Mouse (Mus musculus) CH12.LX (cell line): ENCODE data around the gene Actn4. TPM values are rescaled to one million over a fixed set of nuclear protein-coding genes. Genes with fewer than 3 reads are reported as not detected.

Experiments used
- DNase-seq: peaks from one replicate; pipeline ENCODE4 v3.0.0-alpha.2; 2013; ENCODE audit errors: extremely low read depth
- H3K27ac ChIP-seq: 2 replicates; pipeline ENCODE4 v1.5.1; 2012; ENCODE audit warnings: low read depth, mild to moderate bottlenecking, control low read depth, moderate library complexity; ENCODE audit not compliant: insufficient read depth
- H3K27me3 ChIP-seq: replicated peaks from 2 replicates; pipeline ENCODE3; 2012; ENCODE audit warnings: inconsistent platforms
- H3K36me3 ChIP-seq, 2 experiments: replicated peaks in 1 of 2; 2 replicates each; pipeline versions ENCODE3 to v1.6.1; 2012; ENCODE audit warnings: inconsistent platforms in 1 of 2, low read length in 1 of 2, mild to moderate bottlenecking in 1 of 2, mixed read lengths in 1 of 2, moderate library complexity in 1 of 2; ENCODE audit not compliant: control insufficient read depth in 1 of 2, insufficient read depth in 1 of 2
- H3K4me1 ChIP-seq, 2 experiments: 2 replicates each; pipeline ENCODE4 v1.6.1; 2012; ENCODE audit warnings: inconsistent platforms in 1 of 2, moderate library complexity in 1 of 2; ENCODE audit not compliant: insufficient read depth in 2 of 2, control insufficient read depth in 1 of 2
- H3K4me2 ChIP-seq: 2 replicates; pipeline ENCODE4 v1.6.1; 2012; ENCODE audit warnings: low read depth, mild to moderate bottlenecking, control low read depth; ENCODE audit not compliant: poor library complexity, insufficient read depth, severe bottlenecking
- H3K4me3 ChIP-seq, 3 experiments: fragments of 150-350 bp in 1 of 3; sonication (generic) in 1 of 3; replicated peaks in 1 of 3; 2 replicates each; pipeline versions ENCODE3 to v1.5.1; 2011 to 2012; ENCODE audit warnings: low read depth in 2 of 3, low read length in 2 of 3, mild to moderate bottlenecking in 2 of 3, moderate library complexity in 2 of 3, control low read depth in 1 of 3, improper control_type of control experiment in 1 of 3, inconsistent platforms in 1 of 3, mixed read lengths in 1 of 3; ENCODE audit not compliant: poor library complexity in 1 of 3
- H3K79me2 ChIP-seq: replicated peaks from 2 replicates; pipeline ENCODE4 v1.6.1; 2012; ENCODE audit warnings: mild to moderate bottlenecking, moderate library complexity; ENCODE audit not compliant: control insufficient read depth, poor library complexity, insufficient read depth, severe bottlenecking; ENCODE audit errors: extremely low read depth
- H3K9ac ChIP-seq: 2 replicates; pipeline ENCODE4 v1.6.1; 2012; ENCODE audit warnings: low read depth, mild to moderate bottlenecking, control low read depth, moderate library complexity; ENCODE audit not compliant: insufficient read depth
- H3K9me3 ChIP-seq: replicated peaks from 2 replicates; pipeline ENCODE3; 2012; ENCODE audit warnings: low read length, inconsistent platforms, mixed read lengths
- BHLHE40 ChIP-seq: IDR thresholded peaks from 2 replicates; pipeline ENCODE4 v1.6.1; 2011; ENCODE audit warnings: mild to moderate bottlenecking, low read depth, low read length, improper control_type of control experiment
- CHD1 ChIP-seq: IDR thresholded peaks from 2 replicates; pipeline ENCODE4 v1.6.1; 2012; ENCODE audit warnings: low read depth, low read length, improper control_type of control experiment, inconsistent platforms
- E2F4 ChIP-seq: IDR thresholded peaks from 2 replicates; pipeline ENCODE4 v1.6.1; 2011; ENCODE audit warnings: low read depth, low read length, improper control_type of control experiment; ENCODE audit not compliant: insufficient replicate concordance
- ETS1 ChIP-seq: conservative IDR thresholded peaks from 2 replicates; pipeline ENCODE4 v1.6.1; 2012; ENCODE audit warnings: low read depth, mild to moderate bottlenecking, inconsistent platforms, low read length, improper control_type of control experiment, moderate library complexity
- HCFC1 ChIP-seq: IDR thresholded peaks from 2 replicates; pipeline ENCODE4 v1.6.1; 2012; ENCODE audit warnings: low read depth, mild to moderate bottlenecking, inconsistent platforms, low read length, improper control_type of control experiment
- JUND ChIP-seq: conservative IDR thresholded peaks from 2 replicates; pipeline ENCODE4 v1.6.1; 2011; ENCODE audit warnings: low read depth, low read length, improper control_type of control experiment
- MAFK ChIP-seq: IDR thresholded peaks from 2 replicates; pipeline ENCODE4 v1.6.1; 2011; ENCODE audit warnings: low read length, improper control_type of control experiment; ENCODE audit not compliant: insufficient replicate concordance
- MXI1 ChIP-seq: IDR thresholded peaks from 2 replicates; pipeline ENCODE4 v1.6.1; 2011; ENCODE audit warnings: mild to moderate bottlenecking, low read depth, low read length, improper control_type of control experiment
- MYC ChIP-seq: IDR thresholded peaks from 2 replicates; pipeline ENCODE4 v1.6.1; 2011; ENCODE audit warnings: low read depth, mild to moderate bottlenecking, improper control_type of control experiment, low read length
- NELFE ChIP-seq: IDR thresholded peaks from 2 replicates; pipeline ENCODE4 v1.6.1; 2011; ENCODE audit warnings: low read depth, low read length, improper control_type of control experiment
- NRF1 ChIP-seq: IDR thresholded peaks from 2 replicates; pipeline ENCODE4 v1.6.1; 2014; ENCODE audit warnings: low read depth, mild to moderate bottlenecking, inconsistent platforms, low read length, improper control_type of control experiment, moderate library complexity
- POLR2A ChIP-seq: IDR thresholded peaks from 2 replicates; pipeline ENCODE4 v1.6.1; 2011; ENCODE audit warnings: low read depth, mild to moderate bottlenecking, improper control_type of control experiment, low read length
- RAD21 ChIP-seq: IDR thresholded peaks from 2 replicates; pipeline ENCODE4 v1.6.1; 2011; ENCODE audit warnings: low read depth, mild to moderate bottlenecking, low read length, improper control_type of control experiment, moderate library complexity
- RCOR1 ChIP-seq: conservative IDR thresholded peaks from 2 replicates; pipeline ENCODE4 v1.6.1; 2012; ENCODE audit warnings: low read depth, mild to moderate bottlenecking, inconsistent platforms, low read length, improper control_type of control experiment
- SIN3A ChIP-seq: IDR thresholded peaks from 2 replicates; pipeline ENCODE4 v1.6.1; 2012; ENCODE audit warnings: low read length, improper control_type of control experiment, inconsistent platforms
- SMC3 ChIP-seq: IDR thresholded peaks from 2 replicates; pipeline ENCODE4 v1.6.1; 2011; ENCODE audit warnings: low read depth, low read length, improper control_type of control experiment
- TBP ChIP-seq: conservative IDR thresholded peaks from 2 replicates; pipeline ENCODE4 v1.6.1; 2011; ENCODE audit warnings: low read depth, low read length, improper control_type of control experiment
- UBTF ChIP-seq: IDR thresholded peaks from 2 replicates; pipeline ENCODE4 v1.6.1; 2012; ENCODE audit warnings: low read depth, mild to moderate bottlenecking, inconsistent platforms, low read length, improper control_type of control experiment, moderate library complexity
- USF1 ChIP-seq: IDR thresholded peaks from 2 replicates; pipeline ENCODE4 v1.6.1; 2014; ENCODE audit warnings: low read depth, mild to moderate bottlenecking, inconsistent platforms, low read length, improper control_type of control experiment
- USF2 ChIP-seq: conservative IDR thresholded peaks from 2 replicates; pipeline ENCODE4 v1.6.1; 2011; ENCODE audit warnings: low read depth, low read length, improper control_type of control experiment
- ZMIZ1 ChIP-seq: IDR thresholded peaks from 2 replicates; pipeline ENCODE4 v1.6.1; 2012; ENCODE audit warnings: low read depth, mild to moderate bottlenecking, inconsistent platforms, low read length, improper control_type of control experiment
- dilution Hi-C: fragments of 300-500 bp; cut with MboI; formaldehyde crosslinking; loops from 2 replicates; pipeline ENCODE4 v1.14.3; 2020; ENCODE audit warnings: low sequenced_read_pairs; ENCODE audit not compliant: extremely low pct_unique_long_range_greater_than_20kb, extremely low pct_ligation_motif_present
- in situ Hi-C: fragments of 300-500 bp; cut with MboI; formaldehyde crosslinking; loops from 3 replicates; pipeline ENCODE4 v1.14.3; 2019; ENCODE audit warnings: low sequenced_read_pairs, low pct_ligation_motif_present, low pct_unique_long_range_greater_than_20kb, mixed read lengths
- polyA plus RNA-seq: library from polyadenylated mRNA; unstranded; fragments of >175 nt; gene quantifications from 2 replicates; pipeline ENCODE4 v1.2.1, GENCODE M21; 2012; ENCODE audit warnings: low read depth; ENCODE audit not compliant: insufficient read length
- total RNA-seq, 2 experiments: library from RNA; depleted of rRNA; stranded (reverse); fragments of 300-350 nt in 1 of 2; fragments of >200 nt in 1 of 2; gene quantifications; 2 replicates each; pipeline ENCODE4 v1.2.3; 2012 to 2014

The Actn4 gene
- total and polyA plus RNA-seq, 3 experiments, result 56.9 to 145 (median 63.4) TPM

DNA sequence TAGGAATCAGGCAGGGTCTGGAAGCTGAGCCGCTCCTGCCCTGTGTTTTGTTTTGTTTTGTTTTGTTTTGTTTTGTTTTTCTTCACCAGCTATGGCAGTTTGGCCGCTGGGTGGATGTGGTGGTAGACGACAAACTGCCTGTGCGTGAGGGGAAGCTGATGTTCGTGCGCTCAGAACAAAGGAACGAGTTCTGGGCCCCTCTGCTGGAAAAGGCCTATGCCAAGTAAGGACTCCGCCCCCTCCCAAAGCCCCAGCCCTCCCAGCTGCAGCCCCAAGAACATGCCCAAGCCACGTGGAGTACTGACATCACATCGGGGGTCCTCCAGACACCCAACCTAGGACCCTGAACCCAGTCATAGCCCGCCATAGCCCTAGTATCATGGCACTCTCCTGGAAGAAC is 79.1 kb downstream of the Actn4 start:
- H3K36me3 ChIP-seq, result peaks cover 0 to 7% of the 10 kb centered on the region in 2 experiments
- no peak overlapping the region for H3K4me2 ChIP-seq
- peaks cover 3 to 14% of the 10 kb centered on the region in 2 experiments; a peak in 3 of 4 replicates for H3K4me1 ChIP-seq
- no peaks in the 10 kb centered on the region for H3K27me3 ChIP-seq
- H3K9me3 ChIP-seq, result no peaks in the 10 kb centered on the region
- H3K9ac ChIP-seq, result no peak overlapping the region
- DNase-seq, result no peak
- H3K79me2 ChIP-seq, result no peaks in the 10 kb centered on the region
- no peak overlapping the region for H3K4me3 ChIP-seq
- dilution Hi-C loops, result no loop called here
- no peak for TF ChIP-seq ZMIZ1
- no peak for TF ChIP-seq NELFE
- TF ChIP-seq CHD1, result no peak
- TF ChIP-seq TBP, result no peak
- TF ChIP-seq UBTF, result no peak
- no peak for TF ChIP-seq E2F4
- no peak for TF ChIP-seq JUND
- no peak for TF ChIP-seq HCFC1
- no peak for TF ChIP-seq USF2
- no peak for TF ChIP-seq BHLHE40
- no peak for TF ChIP-seq MAFK
- no peak for TF ChIP-seq MYC
- TF ChIP-seq RCOR1, result no peak
- TF ChIP-seq, all 38 proteins: peak for 0
- in situ Hi-C loops, result no loop called here
- no peak overlapping the region for H3K27ac ChIP-seq

DNA sequence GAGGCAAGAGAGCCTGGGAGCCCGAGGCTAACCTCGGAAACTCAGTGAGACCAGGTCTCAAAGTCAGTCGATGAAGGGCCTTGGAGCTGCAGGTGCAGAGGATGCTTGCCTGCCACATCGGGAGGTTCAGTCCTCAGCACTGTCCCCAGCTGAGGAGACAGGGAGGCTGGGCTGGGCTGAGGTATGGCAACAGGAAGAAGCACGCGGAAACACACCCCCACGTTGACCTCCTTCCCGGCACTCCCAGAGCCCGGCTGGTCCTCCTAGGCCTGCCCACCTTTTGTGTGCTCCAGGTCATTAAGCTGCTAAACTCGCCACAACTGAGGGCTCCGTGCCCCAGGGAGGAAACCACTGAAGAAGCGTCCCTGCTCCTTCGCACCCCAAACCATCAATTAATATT is 80.9 kb downstream of the Actn4 start, which contains the start of gene Capn12:
Gene Capn12, plus strand, starts transcription at position 224 of the 400 bp plus-strand sequence.
- no peaks in the 10 kb centered on the region for H3K36me3 ChIP-seq
- no peaks in the 10 kb centered on the region for H3K27me3 ChIP-seq
- H3K27ac ChIP-seq, result no peak within 1 kb of the TSS
- H3K79me2 ChIP-seq, result no peaks in the 10 kb centered on the region
- in situ Hi-C loops (no loop called here), dilution Hi-C loops (no loop called here)
- no peak within 1 kb of the TSS for H3K9ac ChIP-seq
- peaks cover 3 to 14% of the 10 kb centered on the region in 2 experiments; a peak in 3 of 4 replicates for H3K4me1 ChIP-seq
- TF ChIP-seq SMC3, result no peak
- no peak within 1 kb of the TSS for H3K4me3 ChIP-seq
- H3K4me2 ChIP-seq, result no peak within 1 kb of the TSS
- no peak for DNase-seq
- no peaks in the 10 kb centered on the region for H3K9me3 ChIP-seq

DNA sequence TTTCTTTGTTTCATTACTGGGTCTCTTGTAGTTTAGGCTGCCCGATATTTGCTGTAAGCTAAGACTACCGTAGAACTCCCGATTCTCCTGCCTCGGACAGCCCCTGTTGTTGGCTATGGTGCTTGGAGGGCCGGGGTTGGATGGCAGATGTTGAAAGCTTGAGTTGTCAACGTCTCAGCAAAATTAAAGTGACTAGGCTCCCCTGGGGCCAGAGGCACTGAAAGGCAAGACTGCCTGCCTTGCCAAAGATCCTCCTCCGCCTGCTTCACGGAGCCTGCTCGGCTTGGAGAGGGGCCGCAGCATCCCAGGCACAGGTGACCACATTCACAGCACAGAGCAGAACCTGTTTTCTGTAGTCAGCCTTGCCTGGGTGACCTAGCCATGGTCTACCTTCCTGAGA is 81.6 kb downstream of the Actn4 start:
- H3K4me1 ChIP-seq, result peaks cover 3 to 14% of the 10 kb centered on the region in 2 experiments; a peak in 3 of 4 replicates
- dilution Hi-C loops (no loop called here), in situ Hi-C loops (no loop called here)
- TF ChIP-seq ETS1 (no peak), MXI1 (no peak), NRF1 (no peak), USF2 (no peak), RCOR1 (no peak), POLR2A (no peak), USF1 (no peak), E2F4 (no peak), RAD21 (no peak), SIN3A (no peak)
- no peak overlapping the region for H3K4me3 ChIP-seq
- no peak overlapping the region for H3K9ac ChIP-seq
- no peaks in the 10 kb centered on the region for H3K36me3 ChIP-seq
- H3K27ac ChIP-seq, result no peak overlapping the region
- H3K27me3 ChIP-seq, result no peaks in the 10 kb centered on the region
- H3K9me3 ChIP-seq, result no peaks in the 10 kb centered on the region
- H3K4me2 ChIP-seq, result no peak overlapping the region
- no peak for DNase-seq
- no peaks in the 10 kb centered on the region for H3K79me2 ChIP-seq
